Mouse (Mus musculus) duodenum, adult 2 months (tissue): ENCODE data around the gene Dazap2. TPM values are rescaled to one million over a fixed set of nuclear protein-coding genes. Genes with fewer than 3 reads are reported as not detected.

ENCODE experiments used
- polyA plus RNA-seq: library from polyadenylated mRNA; depleted of rRNA; stranded (reverse); fragments of >200 nt; gene quantifications from 2 replicates; pipeline ENCODE4 v1.2.3, GENCODE M21; 2012; ENCODE audit warnings: low replicate concordance; rRNA removed

Gene Dazap2
- polyA plus RNA-seq = 673 and 965 TPM in 2 replicates

DNA sequence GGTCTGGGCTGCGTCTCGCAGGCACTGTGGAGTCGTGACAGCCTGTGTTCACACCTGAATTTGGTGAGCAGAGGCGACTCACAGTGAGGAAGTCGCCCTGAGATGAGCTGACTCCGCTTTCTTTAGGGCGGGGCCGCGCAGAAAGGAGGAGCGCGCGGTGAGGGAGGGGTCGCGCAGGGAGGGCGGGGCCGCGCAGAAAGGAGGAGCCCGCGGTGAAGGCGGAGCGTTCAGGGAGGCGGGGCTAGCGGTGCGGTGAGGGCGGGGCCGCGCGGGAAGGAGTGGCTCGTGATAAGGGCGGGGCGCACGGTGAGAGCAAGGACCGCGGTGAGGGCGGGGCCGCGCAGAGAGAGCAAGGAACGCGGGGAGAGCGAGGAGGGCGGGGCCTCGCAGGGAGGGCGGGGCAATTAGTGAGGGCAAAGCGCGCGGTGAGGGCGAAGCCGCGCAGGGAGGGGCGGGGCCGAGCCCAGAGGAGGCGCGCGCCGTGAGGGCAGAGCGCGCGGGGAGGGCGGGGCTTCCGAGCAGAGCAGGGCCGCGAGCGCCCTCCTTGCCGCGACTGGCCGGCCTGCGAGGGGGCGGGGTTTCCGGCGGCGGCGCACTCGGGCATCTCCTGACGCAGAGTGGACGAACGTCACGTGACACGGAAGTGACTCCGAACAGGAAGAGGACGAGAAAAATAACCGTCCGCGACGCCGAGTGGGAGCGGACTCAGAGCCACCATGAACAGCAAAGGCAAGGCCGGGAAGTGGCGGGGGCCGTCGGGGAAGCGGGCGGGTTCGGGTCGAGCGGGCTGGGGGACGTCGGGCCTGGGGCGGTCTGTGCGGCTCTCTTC is at the start of gene Dazap2:
Gene Dazap2, plus strand, starts transcription at position 354 of the 829 bp plus-strand sequence.

DNA sequence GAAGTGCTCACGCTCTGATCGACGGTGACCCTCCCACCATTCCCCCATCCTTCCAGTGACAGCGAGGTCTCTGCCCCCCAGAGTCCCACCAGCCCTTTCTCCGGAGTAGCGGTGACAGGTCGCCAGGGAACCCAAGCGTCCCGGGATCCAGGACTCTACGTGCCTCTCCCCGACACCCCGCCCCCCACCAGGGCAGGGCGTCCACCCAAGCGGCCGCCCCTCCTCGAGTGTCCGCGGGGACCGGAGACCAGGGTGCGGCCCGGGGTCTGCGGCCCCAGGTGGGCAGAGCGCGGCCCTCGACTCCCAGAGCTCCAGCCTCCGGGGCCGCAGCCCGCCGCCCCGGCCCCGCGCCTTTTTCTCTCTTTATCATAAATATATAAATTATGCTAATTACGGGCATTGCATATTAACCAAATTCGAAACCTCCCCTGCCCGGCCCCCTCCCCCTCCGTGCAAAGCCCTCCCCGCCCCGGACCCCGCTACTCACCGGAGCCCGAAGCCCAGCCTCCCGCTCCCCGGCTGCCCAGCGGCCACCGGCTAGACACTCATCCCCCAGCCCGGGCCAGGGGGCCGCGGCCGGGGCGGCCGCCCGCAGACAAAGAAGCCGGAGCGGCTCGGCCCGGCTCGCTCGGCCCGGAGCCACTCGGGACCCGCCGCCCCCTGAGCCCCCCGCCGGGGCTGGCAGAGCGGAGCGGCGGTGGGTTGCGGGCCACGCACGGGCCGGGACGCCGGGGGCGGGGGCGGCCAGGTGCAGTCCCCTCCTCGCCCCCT is 15.7 kb upstream of the Dazap2 start, which contains the start of gene Pou6f1:
Gene Pou6f1, minus strand, starts transcription at position 709 of the 771 bp plus-strand sequence.

DNA sequence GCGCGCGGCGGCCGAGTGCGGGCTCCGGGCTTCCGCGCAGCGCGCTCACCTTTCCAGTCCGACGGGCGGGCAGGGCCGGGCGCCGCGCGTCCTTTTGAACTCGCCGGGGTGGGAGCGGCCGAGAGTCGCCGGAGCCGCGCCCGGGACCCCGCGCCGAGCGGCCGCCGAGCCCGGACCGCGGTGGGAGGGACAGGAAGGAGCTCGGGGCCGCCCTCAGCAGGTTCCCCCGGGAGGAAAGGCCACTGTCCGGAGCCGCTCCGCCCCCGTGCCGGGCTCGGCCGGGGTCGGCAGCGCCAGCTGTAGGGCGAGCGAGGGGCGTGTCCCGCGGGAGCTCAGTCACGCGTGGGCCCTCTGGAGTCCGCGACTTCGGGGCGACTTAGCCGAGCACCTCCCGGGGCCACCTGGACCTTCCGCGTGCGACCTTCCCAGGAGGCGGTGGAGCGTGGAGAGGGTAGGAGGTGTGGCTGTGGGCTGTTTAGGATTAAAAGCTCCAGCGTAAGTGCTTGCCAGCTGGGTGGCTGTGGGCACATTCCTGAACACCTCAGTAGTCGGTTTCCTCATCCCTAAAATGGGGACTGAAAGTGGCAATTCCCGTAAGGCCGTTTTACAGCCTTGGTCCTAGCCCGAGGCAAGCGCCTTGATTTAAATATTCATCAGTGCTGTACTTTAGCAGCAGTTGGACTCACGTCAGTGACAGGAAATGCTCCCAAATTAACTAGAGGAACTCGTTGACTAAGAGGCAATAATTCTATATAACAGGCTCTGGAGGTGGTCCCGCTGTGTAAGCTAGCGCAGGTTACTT is 21.8 kb downstream of the Dazap2 start, which contains the start of gene Smagp:
Gene Smagp, minus strand, starts transcription at position 241 of the 802 bp plus-strand sequence.

DNA sequence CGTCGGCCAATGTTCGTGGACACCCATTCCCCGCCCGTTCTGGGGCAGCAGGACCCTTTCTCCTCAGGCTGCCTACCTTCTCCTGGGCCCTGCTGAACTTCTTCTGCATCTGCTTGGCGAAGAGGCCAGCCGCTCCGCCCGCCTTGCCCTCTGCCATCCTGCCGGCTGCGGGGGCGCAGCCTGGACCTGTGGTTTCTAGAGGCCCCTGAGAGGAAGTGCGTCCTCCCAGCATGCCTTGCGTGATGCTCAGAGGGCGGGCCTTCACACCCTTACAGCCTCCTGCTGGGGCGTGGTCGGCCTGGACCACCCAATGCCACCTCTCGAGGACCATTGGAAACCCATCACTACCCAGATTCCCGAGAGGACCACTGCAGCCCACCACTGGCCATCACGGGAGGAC is 54.2 kb downstream of the Dazap2 start, which contains the start of gene Bin2:
Gene Bin2, minus strand, starts transcription at position 217 of the 400 bp plus-strand sequence.

Other genes starting within 250 kb of the Dazap2 start
- gene Gm5475, start 193.2 kb upstream of the Dazap2 start, polyA plus RNA-seq = 0.15 and 0.36 TPM in 2 replicates
- gene Slc11a2, start 190.3 kb upstream of the Dazap2 start, polyA plus RNA-seq = 44.9 and 232 TPM in 2 replicates
- 26.7 and 30.6 TPM in 2 replicates for gene Letmd1, start 146.3 kb upstream of the Dazap2 start, polyA plus RNA-seq
- gene Csrnp2, start 119.9 kb upstream of the Dazap2 start, polyA plus RNA-seq = 0.83 and 1.2 TPM in 2 replicates
- 3.0 and 5.2 TPM in 2 replicates for gene Tfcp2, start 63.3 kb upstream of the Dazap2 start, polyA plus RNA-seq
- gene Pou6f1, start 15.4 kb upstream of the Dazap2 start, polyA plus RNA-seq = 5.4 and 7.8 TPM in 2 replicates
- gene Smagp, start 21.6 kb downstream of the Dazap2 start, polyA plus RNA-seq = 211 and 673 TPM in 2 replicates
- 4.1 and 7.8 TPM in 2 replicates for gene Bin2, start 54.2 kb downstream of the Dazap2 start, polyA plus RNA-seq
- gene Cela1, start 72.6 kb downstream of the Dazap2 start, polyA plus RNA-seq = 28.7 and 3,853 TPM in 2 replicates
- 43.7 and 46.2 TPM in 2 replicates for gene Galnt6, start 114.0 kb downstream of the Dazap2 start, polyA plus RNA-seq
- 0.38 and 0.72 TPM in 2 replicates for gene Slc4a8, start 146.4 kb downstream of the Dazap2 start, polyA plus RNA-seq